Mouse (Mus musculus) spleen, postnatal 0 days (tissue): ENCODE measurements around the gene Swt1. TPM values are rescaled to one million over a fixed set of nuclear protein-coding genes. Genes with fewer than 3 reads are reported as not detected.

Experiments used
- polyA plus RNA-seq: library from polyadenylated mRNA; unstranded; fragments of >200 nt; fragmentation: Nextera tagmentation; extraction: Ambion mirVana; gene quantifications from 2 replicates; pipeline ENCODE4 v1.2.1, GENCODE M21; 2015

The Swt1 gene
- polyA plus RNA-seq = 25.5 and 30.7 TPM in 2 replicates

DNA sequence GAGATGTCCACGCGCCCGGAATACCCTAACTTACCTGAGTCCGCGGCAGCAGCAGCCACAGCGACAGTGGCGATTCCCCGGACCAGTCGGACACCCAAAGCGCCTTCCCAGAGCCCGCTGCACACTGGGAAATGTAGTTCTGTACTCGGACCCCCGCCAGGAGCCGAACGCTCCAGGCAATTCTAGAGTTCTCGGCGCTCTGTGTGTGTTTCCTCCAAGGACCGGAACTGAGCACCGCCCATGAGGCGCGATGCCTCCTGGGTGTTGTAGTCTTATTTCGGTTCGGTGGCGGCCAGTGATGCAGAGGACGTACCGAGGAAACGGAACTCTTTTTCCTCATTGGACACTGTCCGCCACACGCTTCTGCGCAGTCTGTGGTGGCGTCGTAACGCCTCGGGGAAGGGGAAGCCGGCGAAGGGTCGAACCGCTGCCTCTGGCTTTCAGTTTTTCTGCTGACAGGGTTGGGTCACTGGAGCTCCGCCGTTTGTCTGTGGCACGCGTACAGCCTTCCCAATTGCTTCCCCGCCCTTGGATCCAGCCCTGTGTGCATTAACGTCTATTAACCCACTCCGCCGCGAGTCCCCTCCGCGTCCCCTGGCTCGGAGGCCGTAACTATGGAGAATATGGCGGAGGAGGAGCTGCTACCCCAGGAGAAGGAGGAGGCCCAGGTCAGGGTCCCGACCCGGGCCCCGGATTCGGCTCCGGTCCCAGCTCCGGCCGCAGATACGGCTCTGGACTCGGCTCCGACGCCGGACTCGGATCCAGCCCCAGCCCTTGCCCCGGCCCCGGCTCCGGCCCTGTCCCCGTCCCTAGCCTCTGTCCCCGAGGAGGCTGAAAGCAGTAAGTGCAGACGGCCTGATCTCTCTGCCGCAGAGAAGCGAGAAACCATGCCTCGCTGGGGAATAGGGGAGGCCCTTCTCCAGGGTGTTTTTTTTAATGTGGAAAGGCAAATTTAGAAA, at the start of gene Swt1, which contains the start of gene Trmt1l:
TSS of gene Swt1 (minus strand) at position 193 of the 959 bp plus-strand sequence.
TSS of gene Trmt1l (plus strand) at position 280 of the 959 bp plus-strand sequence.

DNA sequence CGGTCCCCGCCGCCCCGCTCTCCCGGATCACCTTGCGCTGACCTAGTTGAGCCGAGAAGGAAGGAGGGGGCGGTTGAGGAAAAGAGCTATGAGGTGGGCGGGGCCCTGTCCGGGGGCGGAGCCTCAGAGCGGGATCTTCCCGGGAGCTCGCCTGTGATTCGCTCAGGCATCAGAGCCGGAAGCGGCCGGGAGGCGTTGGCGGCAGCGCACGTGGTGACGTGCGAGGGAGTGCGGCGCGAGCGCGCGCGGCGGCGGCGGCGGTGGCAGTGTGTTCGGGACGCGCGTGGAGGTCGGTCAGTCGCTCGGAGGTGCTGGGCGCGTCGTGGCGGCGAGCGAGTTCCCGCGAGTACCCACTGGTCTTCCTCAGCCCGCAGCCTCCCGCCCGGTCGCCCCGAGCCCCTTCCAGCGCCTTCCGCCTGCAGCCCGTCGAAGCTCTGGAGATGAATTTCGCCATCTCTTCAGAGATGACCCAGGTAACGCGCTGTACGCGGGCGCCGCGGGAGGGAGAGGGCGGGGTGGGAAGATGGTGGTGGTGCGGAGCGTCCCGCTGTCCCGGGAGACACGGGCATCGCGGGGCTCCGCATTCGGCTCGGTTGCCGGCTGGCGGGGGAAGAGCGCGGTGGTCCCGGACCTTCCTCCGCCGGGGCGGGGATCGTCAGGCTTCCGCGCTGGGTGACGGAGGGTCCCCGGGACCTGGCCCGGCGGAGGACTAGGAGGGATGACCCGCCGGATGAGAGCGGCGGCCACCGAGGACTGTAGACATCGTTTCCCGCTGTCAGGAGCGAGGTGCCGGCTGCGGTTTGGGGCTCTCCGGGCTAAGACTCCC, 83.8 kb downstream of the Swt1 start, which contains the start of gene Ivns1abp:
TSS of gene Ivns1abp (plus strand) at position 195 of the 826 bp plus-strand sequence.

Other genes with a start within 250 kb of the Swt1 start
- gene Gm47985, start 245.9 kb downstream of the Swt1 start, polyA plus RNA-seq = 1.1 and 1.3 TPM in 2 replicates
- 0.41 and 0.76 TPM in 2 replicates for gene Gm8947, start 236.1 kb downstream of the Swt1 start, polyA plus RNA-seq
- gene Gm47995, start 230.0 kb downstream of the Swt1 start, polyA plus RNA-seq = 0.25 and 0.32 TPM in 2 replicates
- 0.50 and 0.54 TPM in 2 replicates for gene 3110040M04Rik, start 224.3 kb downstream of the Swt1 start, polyA plus RNA-seq
- gene Gm47996, start 218.3 kb downstream of the Swt1 start, polyA plus RNA-seq = 0.15 and 0.59 TPM in 2 replicates
- 72.9 and 79.3 TPM in 2 replicates for gene Ivns1abp, start 84.0 kb downstream of the Swt1 start, polyA plus RNA-seq
- gene Trmt1l, start 87 bp upstream of the Swt1 start, polyA plus RNA-seq = 22.0 and 23.1 TPM in 2 replicates
- gene Rnf2, start 72.5 kb upstream of the Swt1 start, polyA plus RNA-seq = 22.4 and 27.7 TPM in 2 replicates
- gene Fam129a, start 142.7 kb upstream of the Swt1 start, polyA plus RNA-seq = 6.7 and 10.8 TPM in 2 replicates